Comparison of ENCODE assay signal across 15 mouse cellular contexts in the genomic region with DNA sequence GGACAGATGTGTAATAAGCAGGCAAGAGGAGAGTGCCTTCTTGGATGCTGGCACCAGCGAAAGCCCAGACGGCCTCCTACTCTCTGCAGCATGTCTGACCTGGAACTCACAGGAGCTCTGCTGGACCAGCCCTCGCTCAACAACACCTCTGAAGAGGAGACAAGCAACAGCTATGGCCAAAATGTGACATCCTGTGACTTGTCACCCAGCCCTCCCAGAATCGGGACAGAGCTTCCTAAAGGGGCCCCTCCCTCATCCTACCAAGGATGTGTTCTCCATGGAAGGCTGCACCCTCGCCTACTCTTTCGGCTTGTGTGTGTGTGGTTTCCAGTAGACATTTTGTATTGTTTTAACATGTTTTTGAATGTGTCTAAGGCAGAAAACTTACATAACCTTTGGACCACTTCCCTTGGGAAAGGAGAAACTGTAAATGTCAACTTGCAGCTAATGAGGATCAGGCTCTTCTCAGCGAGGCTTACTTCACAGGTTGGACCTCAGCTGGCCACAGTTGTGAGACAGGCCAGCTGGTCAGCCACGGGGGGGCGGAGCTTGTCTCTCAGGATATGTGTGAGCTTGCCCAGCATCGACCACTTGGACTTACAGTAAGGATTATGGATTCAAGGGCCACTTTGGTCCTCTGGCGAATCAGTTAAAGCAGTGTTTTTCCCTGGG.
DNase-seq lines count a peak whose midpoint lies in the region; ATAC-seq and TF ChIP-seq lines count a peak whose summit lies in the region.
"Had no signal": no experiment of that assay in that cellular context is flagged by ENCODE, and none has a peak within 500 bp of the region (broad histone marks: within the 10 kb centered on the region; RNA-seq: fewer than 3 reads in every experiment).

No protein-coding gene starts in this region.

- no peak for TF ChIP-seq EP300 in liver, postnatal 0 days (IDR thresholded peaks at IDR 0.05; ENCODE audit: low read depth)

- intact Hi-C loops in heart, postnatal 14 days (cut with DNase I), result no loop called here

- no peak overlapping the region for H3K9ac ChIP-seq in liver, postnatal 0 days (replicated peaks)
- H3K9ac ChIP-seq: embryonic facial prominence, embryonic 12.5 days; forebrain, postnatal 0 days; heart, embryonic 15.5 days; limb, embryonic 13.5 days; neural tube, embryonic 12.5 days had no signal

- no peak for TF ChIP-seq POLR2A in lung, adult 2 months (IDR thresholded peaks at IDR 0.05; ENCODE audit: borderline replicate concordance, extremely low read depth, low read depth, low read length)

- no peak for TF ChIP-seq CTCF in lung, adult 2 months (IDR thresholded peaks at IDR 0.05; ENCODE audit: insufficient read depth, low read length)
- TF ChIP-seq CTCF in liver, postnatal 0 days (IDR thresholded peaks at IDR 0.05; ENCODE audit: low read depth), result no peak

- no peaks in the 10 kb centered on the region for H3K27me3 ChIP-seq in liver, postnatal 0 days (ENCODE audit: insufficient read depth, low read length)
- H3K27me3 ChIP-seq: embryonic facial prominence, embryonic 12.5 days; heart, embryonic 15.5 days; neural tube, embryonic 12.5 days had no signal

- H3K4me2 ChIP-seq in liver, postnatal 0 days (ENCODE audit: low read depth, low read length), result no peak overlapping the region
- H3K4me2 ChIP-seq: embryonic facial prominence, embryonic 12.5 days; heart, embryonic 15.5 days; limb, embryonic 13.5 days; neural tube, embryonic 12.5 days had no signal

- no peaks in the 10 kb centered on the region for H3K36me3 ChIP-seq in liver, postnatal 0 days (replicated peaks; ENCODE audit: insufficient read depth, low read length)
- H3K36me3 ChIP-seq: embryonic facial prominence, embryonic 12.5 days; heart, embryonic 15.5 days; limb, embryonic 13.5 days; neural tube, embryonic 12.5 days had no signal

- whole genome bisulfite sequencing in lung, adult 2 months, result 49% methylated on average over 11 of the region's 11 CpGs
- 65% methylated on average over 11 of the region's 11 CpGs for WGBS in liver, postnatal 0 days (ENCODE audit: insufficient replicate concordance)

- DNase-seq in lung, adult 18-20 months, result peak; percentile 19 to 28
- DNase-seq in lung, adult 2 months, result no peak
- DNase-seq in heart, postnatal 14 days, result peak; percentile 59 to 60
- DNase-seq in kidney, postnatal 25 days, result peak; percentile 23 to 56
- peak; percentile 14 for DNase-seq in skeletal muscle tissue, adult 2 months (ENCODE audit: low read depth, low spot score)
- no peak for DNase-seq in liver, postnatal 0 days
- DNase-seq in spleen, postnatal 36 days (ENCODE audit: low spot score in 2 of 2), result no peak
- DNase-seq: forebrain, postnatal 0 days; right cerebral cortex, postnatal 25 days had no signal

- H3K4me1 ChIP-seq in lung, adult 2 months (ENCODE audit: control insufficient read depth, insufficient read depth, low read length), result no peaks in the 10 kb centered on the region
- H3K4me1 ChIP-seq in liver, postnatal 0 days (ENCODE audit: insufficient read depth), result no peaks in the 10 kb centered on the region
- H3K4me1 ChIP-seq: embryonic facial prominence, embryonic 12.5 days; heart, embryonic 15.5 days; limb, embryonic 13.5 days; neural tube, embryonic 12.5 days had no signal

- H3K27ac ChIP-seq in liver, postnatal 0 days (ENCODE audit: low read depth), result no peak overlapping the region
- H3K27ac ChIP-seq: embryonic facial prominence, embryonic 12.5 days; heart, embryonic 15.5 days; limb, embryonic 13.5 days; neural tube, embryonic 12.5 days had no signal

- no peak overlapping the region for H3K4me3 ChIP-seq in lung, adult 2 months (replicated peaks; ENCODE audit: extremely low read depth, low read depth, low read length)
- H3K4me3 ChIP-seq in liver, postnatal 0 days (ENCODE audit: low read depth, low read length), result no peak overlapping the region
- H3K4me3 ChIP-seq: embryonic facial prominence, embryonic 12.5 days; heart, embryonic 15.5 days; limb, embryonic 13.5 days; neural tube, embryonic 12.5 days had no signal

- H3K9me3 ChIP-seq in liver, postnatal 0 days (ENCODE audit: low read length), result no peaks in the 10 kb centered on the region
- H3K9me3 ChIP-seq: embryonic facial prominence, embryonic 12.5 days; heart, embryonic 15.5 days; limb, embryonic 13.5 days; neural tube, embryonic 12.5 days had no signal

- no peak for ATAC-seq in monocyte, adult 5-6 weeks (replicated peaks; ENCODE audit: insufficient number of reproducible peaks, low FRiP score, low TSS enrichment, poor library complexity, severe bottlenecking)
- no peak for ATAC-seq in liver, postnatal 0 days
- ATAC-seq: forebrain, postnatal 0 days; intestine, postnatal 0 days had no signal

Comparison
In these comparisons a context has a peak if more than half of its experiments do, and no peak if none do; other contexts are left out.
1. DNase-seq: peak in lung, adult 18-20 months (2 of 2), heart, postnatal 14 days (2 of 2), kidney, postnatal 25 days (2 of 2) and skeletal muscle tissue, adult 2 months (single experiment); none in lung, adult 2 months (single experiment), liver, postnatal 0 days (single experiment) and spleen, postnatal 36 days (0 of 2).